Mouse (Mus musculus) heart, embryonic 11.5 days (tissue): Measurements from ENCODE around the gene Tma7. TPM values are rescaled to one million over a fixed set of nuclear protein-coding genes. Genes with fewer than 3 reads are reported as not detected.

Experiments used
- ATAC-seq: fragments of 200-750 bp; cut with Nextera tagmentation; replicated peaks from 2 replicates; pipeline ENCODE4 v1.8.0; 2017; ENCODE audit warnings: moderate library complexity; ENCODE audit not compliant: insufficient number of reproducible peaks, low FRiP score, low TSS enrichment
- H3K27ac ChIP-seq: fragments of 300-500 bp; sonication (generic); 2 replicates; pipeline ENCODE4 v1.5.1; 2014; ENCODE audit warnings: mild to moderate bottlenecking, low read depth, low read length
- H3K27me3 ChIP-seq: fragments of 300-500 bp; sonication (generic); 2 replicates; pipeline ENCODE4 v1.6.1; 2014; ENCODE audit warnings: mild to moderate bottlenecking, low read length, mixed read lengths; ENCODE audit not compliant: control insufficient read depth, insufficient read depth
- H3K36me3 ChIP-seq: fragments of 300-500 bp; sonication (generic); 2 replicates; pipeline ENCODE4 v1.6.1; 2014; ENCODE audit warnings: mild to moderate bottlenecking, low read length, moderate library complexity, mixed read lengths; ENCODE audit not compliant: control insufficient read depth, insufficient read depth
- H3K4me1 ChIP-seq: fragments of 300-500 bp; sonication (generic); 2 replicates; pipeline ENCODE4 v1.6.1; 2014; ENCODE audit warnings: low read length; ENCODE audit not compliant: control insufficient read depth, insufficient read depth
- H3K4me2 ChIP-seq: fragments of 300-500 bp; sonication (generic); 2 replicates; pipeline ENCODE4 v1.6.1; 2014; ENCODE audit warnings: mild to moderate bottlenecking, moderate library complexity
- H3K4me3 ChIP-seq: fragments of 300-500 bp; sonication (generic); 2 replicates; pipeline ENCODE4 v1.5.1; 2014; ENCODE audit warnings: low read depth, low read length
- H3K9ac ChIP-seq: fragments of 300-500 bp; sonication (generic); 2 replicates; pipeline ENCODE4 v1.6.1; 2014; ENCODE audit warnings: mild to moderate bottlenecking, low read depth, low read length, moderate library complexity
- H3K9me3 ChIP-seq: fragments of 300-500 bp; sonication (generic); replicated peaks from 2 replicates; pipeline ENCODE4 v1.6.1; 2016; ENCODE audit warnings: low read length; ENCODE audit not compliant: control insufficient read depth
- WGBS: fragments of 180-500 bp; shearing (Covaris S2); extraction: QIAGEN DNeasy Blood & Tissue Kit; methylation state at CpG from one replicate; pipeline ENCODE4 v1.1.7; 2014; ENCODE audit not compliant: insufficient replicate concordance; 5-methylcytosine and 5-hydroxymethylcytosine counted together
- polyA plus RNA-seq: library from polyadenylated mRNA; unstranded; fragments of >200 nt; fragmentation: Nextera tagmentation; extraction: Ambion mirVana; gene quantifications from 2 replicates; pipeline ENCODE4 v1.2.1, GENCODE M21; 2014

Gene Tma7
- polyA plus RNA-seq: 776 and 790 TPM in 2 replicates

- peak; percentile 97 for ATAC-seq
- Histone ChIP-seq H3K27me3 (no peaks in the 10 kb centered on the region), H3K4me1 (peaks cover 10% of the 10 kb centered on the region), H3K9ac (peak within 1 kb of the TSS; percentile 81), H3K27ac (peak within 1 kb of the TSS; percentile 59), H3K9me3 (no peaks in the 10 kb centered on the region), H3K36me3 (no peaks in the 10 kb centered on the region), H3K4me3 (peak within 1 kb of the TSS; percentile 77), H3K4me2 (peak within 1 kb of the TSS; percentile 82)
- under 1% methylated on average over 37 of the region's 37 CpGs for WGBS
These were observed at the start of gene Tma7, which contains the start of gene Ccdc51 for GRCm38 (mm10) chr9:109082124-109082800. TSS of gene Tma7 (minus strand) at chr9:109082587. TSS of gene Ccdc51 (plus strand) at chr9:109082493.

GRCm38 (mm10) chr9:109130076-109130475 lies 47.7 kb upstream of the Tma7 start:
- no peak overlapping the region for H3K4me2 ChIP-seq

GRCm38 (mm10) chr9:109128211-109128610 lies 45.8 kb upstream of the Tma7 start:
- WGBS: 51% methylated on average over 3 of the region's 3 CpGs
- Histone ChIP-seq H3K27ac (no peak overlapping the region), H3K4me3 (no peak overlapping the region), H3K4me1 (0 out of 2 replicates have a peak, but pooled peaks cover 2% of the 10 kb centered on the region), H3K27me3 (no peaks in the 10 kb centered on the region), H3K9me3 (no peaks in the 10 kb centered on the region), H3K36me3 (no peaks in the 10 kb centered on the region), H3K9ac (no peak overlapping the region), H3K4me2 (no peak overlapping the region)
- no peak for ATAC-seq

More at GRCm38 (mm10) chr9:109130076-109130475, 47.7 kb upstream of the Tma7 start:
- Histone ChIP-seq H3K36me3 (no peaks in the 10 kb centered on the region), H3K9me3 (no peaks in the 10 kb centered on the region), H3K9ac (no peak overlapping the region), H3K27ac (no peak overlapping the region), H3K4me1 (no peaks in the 10 kb centered on the region), H3K27me3 (no peaks in the 10 kb centered on the region), H3K4me3 (no peak overlapping the region)
- 84% methylated on average over 5 of the region's 5 CpGs for WGBS
- no peak for ATAC-seq

GRCm38 (mm10) chr9:109127076-109127475 lies 44.7 kb upstream of the Tma7 start:
- no peak overlapping the region for H3K4me3 ChIP-seq
- no peak overlapping the region for H3K9ac ChIP-seq
- H3K27me3 ChIP-seq: no peaks in the 10 kb centered on the region
- H3K27ac ChIP-seq: no peak overlapping the region
- H3K36me3 ChIP-seq: no peaks in the 10 kb centered on the region
- ATAC-seq: no peak
- 84% methylated on average over 4 of the region's 4 CpGs for WGBS
- H3K9me3 ChIP-seq: no peaks in the 10 kb centered on the region
- H3K4me2 ChIP-seq: no peak overlapping the region
- 0 out of 2 replicates have a peak, but pooled peaks cover 3% of the 10 kb centered on the region for H3K4me1 ChIP-seq

- H3K9ac ChIP-seq: no peak overlapping the region
These were observed 43.1 kb upstream of the Tma7 start for GRCm38 (mm10) chr9:109125481-109125880.

GRCm38 (mm10) chr9:109125043-109125442 lies 42.7 kb upstream of the Tma7 start:
- Histone ChIP-seq H3K9ac (no peak overlapping the region), H3K36me3 (no peaks in the 10 kb centered on the region), H3K4me2 (no peak overlapping the region), H3K4me1 (0 out of 2 replicates have a peak, but pooled peaks cover 3% of the 10 kb centered on the region), H3K27ac (no peak overlapping the region), H3K9me3 (no peaks in the 10 kb centered on the region), H3K27me3 (no peaks in the 10 kb centered on the region), H3K4me3 (no peak overlapping the region)
- 72% methylated on average over 2 of the region's 2 CpGs for WGBS
- ATAC-seq: no peak

More at GRCm38 (mm10) chr9:109125481-109125880, 43.1 kb upstream of the Tma7 start:
- no peak for ATAC-seq
- no peak overlapping the region for H3K27ac ChIP-seq
- no peaks in the 10 kb centered on the region for H3K36me3 ChIP-seq
- H3K27me3 ChIP-seq: no peaks in the 10 kb centered on the region
- H3K9me3 ChIP-seq: no peaks in the 10 kb centered on the region
- no peak overlapping the region for H3K4me3 ChIP-seq
- 0 out of 2 replicates have a peak, but pooled peaks cover 3% of the 10 kb centered on the region for H3K4me1 ChIP-seq
- H3K4me2 ChIP-seq: no peak overlapping the region
- 64% methylated on average over 3 of the region's 3 CpGs for WGBS

- no peaks in the 10 kb centered on the region for H3K9me3 ChIP-seq
- ATAC-seq: no peak
- H3K27me3 ChIP-seq: no peaks in the 10 kb centered on the region
- H3K4me2 ChIP-seq: no peak overlapping the region
- no peak overlapping the region for H3K27ac ChIP-seq
- no peak overlapping the region for H3K4me3 ChIP-seq
- no peak overlapping the region for H3K9ac ChIP-seq
- 0 out of 2 replicates have a peak, but pooled peaks cover 3% of the 10 kb centered on the region for H3K4me1 ChIP-seq
- H3K36me3 ChIP-seq: no peaks in the 10 kb centered on the region
- WGBS: 74% methylated on average over 3 of the region's 3 CpGs
These were observed 41.8 kb upstream of the Tma7 start for GRCm38 (mm10) chr9:109124164-109124563.

- Histone ChIP-seq H3K4me3 (no peak overlapping the region), H3K36me3 (no peaks in the 10 kb centered on the region), H3K27ac (no peak overlapping the region), H3K4me2 (no peak overlapping the region), H3K27me3 (no peaks in the 10 kb centered on the region), H3K9ac (no peak overlapping the region), H3K4me1 (0 out of 2 replicates have a peak, but pooled peaks cover 3% of the 10 kb centered on the region), H3K9me3 (no peaks in the 10 kb centered on the region)
- WGBS: 37% methylated on average over 6 of the region's 6 CpGs
- ATAC-seq: no peak
These were observed 40.9 kb upstream of the Tma7 start for GRCm38 (mm10) chr9:109123266-109123665.
